Mouse (Mus musculus): ENCODE results near the gene Cacna1g. TPM values are rescaled to one million over a fixed set of nuclear protein-coding genes. Genes with fewer than 3 reads are reported as not detected.
"Not testable (repeated sequence)": the region's sequence is repeated elsewhere in the genome, so short reads cannot be mapped to it uniquely, and the experiment has no call there.

The Cacna1g gene
- total RNA-seq, 2 experiments from 2014 or later, result 83.4 to 92.5 TPM

DNA sequence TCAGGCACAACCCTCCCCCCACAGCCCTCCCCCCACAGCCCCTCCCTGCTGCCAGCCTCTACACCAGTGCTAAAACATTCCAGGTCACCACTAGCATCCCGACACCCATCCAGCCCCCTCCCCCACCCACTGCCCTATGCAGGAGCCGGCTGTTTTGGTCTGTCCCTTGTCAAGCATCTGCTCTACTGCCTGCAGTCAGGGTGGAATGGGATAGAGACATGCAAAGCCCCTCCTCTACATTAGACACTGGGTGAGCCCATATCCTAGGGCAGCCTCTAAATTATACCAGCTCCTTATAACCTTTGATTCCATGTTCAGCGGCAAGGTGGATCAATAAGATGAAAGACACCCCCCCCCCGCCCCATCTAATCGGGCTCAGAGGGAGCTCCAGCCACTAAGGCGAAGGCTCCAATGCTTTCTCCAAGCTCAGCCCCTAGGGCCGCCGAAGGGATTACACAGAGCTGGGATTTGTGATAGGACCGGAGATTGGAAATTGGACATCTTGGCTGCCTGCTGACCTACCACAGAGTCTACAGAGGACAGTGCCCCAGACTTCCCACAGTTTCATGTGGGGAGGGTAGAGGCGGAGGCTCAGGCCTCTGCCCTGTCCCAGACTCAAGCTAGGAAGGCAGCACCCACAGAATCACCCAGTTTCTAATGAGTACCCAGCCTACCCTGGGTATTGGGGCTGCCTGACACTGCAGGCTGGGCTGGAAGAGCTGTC is 54.8 kb downstream of the Cacna1g start:
- intact Hi-C loops (cut with DNase I), result no loop called here
- no peak for DNase-seq (ENCODE audit: low spot score in 2 of 2)

GRCm38 (mm10) chr11:94414042-94414441 is 60.0 kb downstream of the Cacna1g start:
- DNase-seq (ENCODE audit: low spot score in 2 of 2), result no peak
- intact Hi-C loops (cut with DNase I), result loop anchor here (5.0 kb wide), 1 partner anchor 123 kb away; no protein-coding TSS in a partner anchor

DNA sequence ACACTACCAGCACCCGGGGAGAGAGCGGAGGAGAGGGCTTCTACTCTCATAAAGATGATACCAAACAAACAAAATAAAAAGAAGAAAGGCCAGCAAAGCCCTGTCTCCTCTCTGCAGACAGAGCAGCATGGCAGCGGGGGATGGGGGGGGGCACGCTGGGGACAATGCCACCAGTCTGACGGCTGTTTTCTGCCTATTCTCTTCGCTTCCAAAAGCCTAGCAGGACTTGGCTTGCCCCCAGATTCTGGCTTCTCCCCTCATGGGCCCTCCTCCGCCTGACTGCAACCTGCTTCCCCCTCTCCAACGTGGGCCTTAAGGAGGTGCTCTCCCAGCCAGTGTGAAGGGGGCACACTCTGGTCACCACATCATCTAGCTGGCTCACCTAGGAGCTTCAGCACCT is 60.5 kb downstream of the Cacna1g start:
- DNase-seq (ENCODE audit: low spot score in 2 of 2), result no peak

DNA sequence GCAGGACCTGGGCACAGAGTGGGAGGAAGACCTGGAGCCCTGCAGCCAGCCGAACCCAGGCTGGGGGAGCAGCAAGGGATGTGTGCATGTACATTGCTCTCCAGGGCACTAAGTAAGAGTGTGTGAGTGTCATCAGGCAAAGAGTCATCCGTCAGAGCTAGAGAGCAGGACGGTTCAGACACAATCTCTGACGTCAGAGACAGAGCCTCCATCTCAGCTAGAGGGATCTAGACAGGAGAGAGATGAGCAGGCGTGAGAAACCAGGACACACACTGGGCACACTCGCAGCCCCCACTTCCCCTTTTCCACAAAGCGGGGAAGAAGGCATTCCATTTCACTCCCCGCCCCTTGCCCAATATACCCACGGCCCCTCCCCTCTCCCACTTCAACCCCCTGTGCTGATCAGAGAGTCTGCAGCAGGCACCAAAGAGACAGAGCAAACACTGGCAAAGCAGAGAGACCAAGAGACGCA is 61.0 kb downstream of the Cacna1g start:
- peak in 1 of 2 experiments; percentile 79 for DNase-seq (ENCODE audit: low spot score in 2 of 2)
- intact Hi-C loops (cut with DNase I), result loop anchor here (2.0 to 5.0 kb wide), 2 partner anchors 56 to 124 kb away; no protein-coding TSS in a partner anchor

More for the DNA sequence above, 60.5 kb downstream of the Cacna1g start:
- intact Hi-C loops (cut with DNase I), result loop anchor here (2.0 to 5.0 kb wide), 2 partner anchors 55 to 124 kb away; no protein-coding TSS in a partner anchor

GRCm38 (mm10) chr11:94412562-94412961 is 61.4 kb downstream of the Cacna1g start:
- DNase-seq (ENCODE audit: low spot score in 2 of 2), result no peak
- intact Hi-C loops (cut with DNase I), result loop anchor here (2.0 to 5.0 kb wide), 2 partner anchors 56 to 125 kb away; no protein-coding TSS in a partner anchor

- no peak for DNase-seq (ENCODE audit: low spot score in 2 of 2)
- intact Hi-C loops (cut with DNase I), result no loop called here
Measured at GRCm38 (mm10) chr11:94407803-94408321, 66.1 kb downstream of the Cacna1g start.

- peak in 1 of 2 experiments; percentile 90 for DNase-seq (ENCODE audit: low spot score in 2 of 2)
- intact Hi-C loops (cut with DNase I), result loop anchor here (1.0 to 2.0 kb wide), 2 partner anchors 65 to 77 kb away; partner anchors contain the start of gene Ankrd40
Measured at GRCm38 (mm10) chr11:94405348-94405747, 68.7 kb downstream of the Cacna1g start.

- intact Hi-C loops (cut with DNase I), result loop anchor here (1.0 to 5.0 kb wide), 3 partner anchors 64 to 167 kb away; partner anchors contain the start of gene Ankrd40
- peak; percentile 82 to 90 for DNase-seq (ENCODE audit: low spot score in 2 of 2)
Measured at GRCm38 (mm10) chr11:94404641-94405260, 69.2 kb downstream of the Cacna1g start.

DNA sequence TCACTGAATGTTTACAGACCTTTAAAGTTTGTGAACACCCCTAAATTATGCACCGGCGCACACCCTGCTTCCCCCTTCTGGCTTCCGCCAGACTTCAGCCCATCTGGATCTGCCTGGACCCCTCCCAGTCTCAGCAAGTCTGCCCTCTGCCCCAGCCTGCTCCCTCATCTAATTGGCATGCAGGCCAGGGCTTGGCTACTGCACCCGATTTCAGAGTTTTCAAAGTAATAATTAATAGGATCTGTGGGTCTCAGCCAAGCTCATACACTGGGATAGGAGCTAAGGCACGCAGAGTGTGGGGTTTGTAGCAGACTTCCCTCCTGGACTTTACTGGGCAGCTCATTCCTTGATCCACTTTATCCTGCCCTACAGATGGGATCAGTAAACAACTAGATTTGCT is 69.8 kb downstream of the Cacna1g start:
- intact Hi-C loops (cut with DNase I), result loop anchor here (2.0 to 5.0 kb wide), 2 partner anchors 63 to 167 kb away; no protein-coding TSS in a partner anchor
- no peak for DNase-seq (ENCODE audit: low spot score in 2 of 2)

DNA sequence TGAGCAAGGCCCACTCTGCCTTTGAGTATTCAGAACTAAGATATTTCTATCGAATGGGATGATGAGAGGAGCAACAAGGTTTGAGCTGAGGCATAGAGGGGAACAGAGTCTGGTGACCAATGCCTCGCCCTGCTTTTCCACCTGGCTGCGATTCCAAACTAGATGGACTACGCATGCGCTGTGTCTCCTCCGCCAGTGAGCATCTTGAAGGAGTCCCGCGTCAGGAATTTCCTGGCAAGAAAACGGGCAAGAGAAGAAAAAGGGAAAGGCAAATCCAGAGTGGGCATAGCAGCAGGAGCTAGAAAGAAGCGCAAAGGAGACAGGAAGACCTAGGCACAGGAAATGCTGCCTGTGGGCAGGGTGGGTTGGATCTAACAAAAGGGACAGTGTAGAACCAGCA is 70.2 kb downstream of the Cacna1g start:
- intact Hi-C loops (cut with DNase I), result loop anchor here (2.0 to 5.0 kb wide), 2 partner anchors 63 to 166 kb away; no protein-coding TSS in a partner anchor
- peak in 1 of 2 experiments; percentile 70 for DNase-seq (ENCODE audit: low spot score in 2 of 2)

GRCm38 (mm10) chr11:94402731-94403130 is 71.3 kb downstream of the Cacna1g start:
- intact Hi-C loops (cut with DNase I), result loop anchor here (5.0 kb wide), 1 partner anchor 165 kb away; no protein-coding TSS in a partner anchor
- DNase-seq (ENCODE audit: low spot score in 2 of 2), result no peak

DNA sequence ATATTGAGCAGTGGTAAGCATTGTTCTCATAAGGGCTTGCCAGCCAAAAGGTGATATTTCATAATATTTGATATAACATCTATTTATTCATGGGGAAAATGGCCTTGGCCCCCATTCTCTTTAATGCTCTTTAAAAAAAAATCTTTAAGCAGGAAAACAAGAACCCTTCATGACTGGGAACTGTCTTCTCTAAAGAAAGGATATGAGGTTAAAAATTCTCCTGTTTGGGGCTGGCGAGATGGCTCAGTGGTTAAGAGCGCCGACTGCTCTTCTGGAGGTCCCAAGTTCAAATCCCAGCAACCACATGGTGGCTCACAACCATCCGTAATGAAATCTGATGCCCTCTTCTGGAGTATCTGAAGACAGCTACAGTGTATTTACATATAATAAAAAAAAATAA is 72.0 kb downstream of the Cacna1g start:
- intact Hi-C loops (cut with DNase I), result loop anchor here (5.0 kb wide), 1 partner anchor 165 kb away; no protein-coding TSS in a partner anchor
- DNase-seq (ENCODE audit: low spot score in 2 of 2), result not testable (repeated sequence)

- no peak for DNase-seq (ENCODE audit: low spot score in 2 of 2)
- intact Hi-C loops (cut with DNase I), result loop anchor here (5.0 kb wide), 1 partner anchor 164 kb away; no protein-coding TSS in a partner anchor
Measured at GRCm38 (mm10) chr11:94400996-94401395, 73.0 kb downstream of the Cacna1g start.

- intact Hi-C loops (cut with DNase I), result no loop called here
Measured at GRCm38 (mm10) chr11:94394107-94394506, 79.9 kb downstream of the Cacna1g start.

GRCm38 (mm10) chr11:94393490-94393889 is 80.5 kb downstream of the Cacna1g start:
- DNase-seq (ENCODE audit: low spot score in 2 of 2), result not testable (repeated sequence)

More at GRCm38 (mm10) chr11:94394107-94394506, 79.9 kb downstream of the Cacna1g start:
- no peak for DNase-seq (ENCODE audit: low spot score in 2 of 2)

DNA sequence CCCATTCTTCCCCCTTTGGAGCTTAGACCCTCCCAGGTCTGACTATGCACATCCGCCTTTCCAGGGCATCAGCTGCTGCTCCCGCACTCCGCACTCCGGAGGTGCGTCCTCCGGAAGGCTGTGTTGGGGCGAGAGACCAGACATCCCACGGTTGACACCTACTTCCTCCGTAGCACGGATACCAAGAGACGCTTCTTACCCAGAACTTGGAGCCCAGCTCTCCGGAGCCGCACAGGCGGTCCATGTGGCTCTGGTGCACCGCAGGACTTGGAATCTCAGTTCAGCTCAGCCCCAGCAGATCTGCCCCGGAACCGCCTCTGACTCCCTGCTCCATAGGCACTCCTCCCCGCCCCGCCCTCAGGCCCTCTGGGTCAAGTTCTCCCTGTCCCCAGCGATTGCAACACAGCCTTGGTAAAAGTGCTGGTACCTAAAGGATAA is 81.3 kb downstream of the Cacna1g start, which contains the start of gene Abcc3:
Gene Abcc3, minus strand, starts transcription at position 326 of the 438 bp plus-strand sequence.
- peak in 1 of 2 experiments; percentile 34 for DNase-seq (ENCODE audit: low spot score in 2 of 2)
- intact Hi-C loops (cut with DNase I), result no loop called here

More at GRCm38 (mm10) chr11:94393490-94393889, 80.5 kb downstream of the Cacna1g start:
- intact Hi-C loops (cut with DNase I), result not testable (repeated sequence)

- intact Hi-C loops (cut with DNase I), result no loop called here
- no peak for DNase-seq (ENCODE audit: low spot score in 2 of 2)
Measured at GRCm38 (mm10) chr11:94391661-94392060, 82.3 kb downstream of the Cacna1g start.

GRCm38 (mm10) chr11:94390825-94391224 is 83.2 kb downstream of the Cacna1g start:
- intact Hi-C loops (cut with DNase I), result no loop called here
- no peak for DNase-seq (ENCODE audit: low spot score in 2 of 2)

- intact Hi-C loops (cut with DNase I), result no loop called here
- no peak for DNase-seq (ENCODE audit: low spot score in 2 of 2)
Measured at GRCm38 (mm10) chr11:94389724-94390396, 84.1 kb downstream of the Cacna1g start.
